Mouse (Mus musculus) naive thymus-derived CD4-positive, alpha-beta T cell, adult 5 months (primary cell): ENCODE measurements around the gene Otol1. TPM values are rescaled to one million over a fixed set of nuclear protein-coding genes. Genes with fewer than 3 reads are reported as not detected.

Experiments used
- polyA plus RNA-seq: library from polyadenylated mRNA; unstranded; fragments of 100-300 nt; shearing (Covaris generic); gene quantifications from one replicate; pipeline ENCODE4 v1.2.1, GENCODE M21; 2017

Gene Otol1
- polyA plus RNA-seq, result not detected

GRCm38 (mm10) chr3:70007313-70007712, at the start of gene Otol1:
TSS of gene Otol1 (plus strand) at chr3:70007613.

Other genes starting within 250 kb of the Otol1 start
- gene Sptssb, start 147.7 kb upstream of the Otol1 start, polyA plus RNA-seq, result not detected